Mouse (Mus musculus) limb, embryonic 14.5 days (tissue): ENCODE measurements around the gene Slc39a1. TPM values are rescaled to one million over a fixed set of nuclear protein-coding genes. Genes with fewer than 3 reads are reported as not detected.

Experiments
- ATAC-seq: fragments of 200-750 bp; cut with Nextera tagmentation; 2 replicates; pipeline ENCODE4 v1.8.0; 2017; ENCODE audit warnings: low read depth, moderate number of reproducible peaks, moderate TSS enrichment; ENCODE audit not compliant: low FRiP score
- DNase-seq: peaks from one replicate; pipeline ENCODE4 v3.0.0-alpha.2; 2015; ENCODE audit warnings: low spot score
- H3K27ac ChIP-seq: fragments of 300-500 bp; sonication (generic); replicated peaks from 2 replicates; pipeline ENCODE4 v1.5.1; 2014; ENCODE audit warnings: low read depth, mild to moderate bottlenecking, low read length, moderate library complexity, mixed read lengths
- H3K27me3 ChIP-seq: fragments of 300-500 bp; sonication (generic); 2 replicates; pipeline ENCODE4 v1.6.1; 2014; ENCODE audit warnings: low read length, mixed read lengths; ENCODE audit not compliant: control insufficient read depth, insufficient read depth
- H3K36me3 ChIP-seq: fragments of 300-500 bp; sonication (generic); 2 replicates; pipeline ENCODE4 v1.6.1; 2014; ENCODE audit warnings: mild to moderate bottlenecking, low read length, moderate library complexity, mixed read lengths; ENCODE audit not compliant: control insufficient read depth, insufficient read depth
- H3K4me1 ChIP-seq: fragments of 300-500 bp; sonication (generic); 2 replicates; pipeline ENCODE4 v1.6.1; 2014; ENCODE audit warnings: antibody characterized with exemption, low read length, mixed read lengths; ENCODE audit not compliant: control insufficient read depth, insufficient read depth
- H3K4me2 ChIP-seq: fragments of 300-500 bp; sonication (generic); replicated peaks from 2 replicates; pipeline ENCODE4 v1.6.1; 2014; ENCODE audit warnings: low read depth, mild to moderate bottlenecking, low read length, moderate library complexity; ENCODE audit not compliant: severe bottlenecking
- H3K4me3 ChIP-seq: fragments of 300-500 bp; sonication (generic); replicated peaks from 2 replicates; pipeline ENCODE4 v1.5.1; 2014; ENCODE audit warnings: low read length
- H3K9ac ChIP-seq: fragments of 300-500 bp; sonication (generic); 2 replicates; pipeline ENCODE4 v1.6.1; 2014; ENCODE audit warnings: mild to moderate bottlenecking, low read depth, low read length, moderate library complexity; ENCODE audit not compliant: severe bottlenecking
- H3K9me3 ChIP-seq: fragments of 300-500 bp; sonication (generic); 2 replicates; pipeline ENCODE4 v1.6.1; 2016; ENCODE audit warnings: low read length; ENCODE audit not compliant: control insufficient read depth
- POLR2A ChIP-seq: fragments of 200-500 bp; IDR thresholded peaks from 2 replicates; pipeline ENCODE4 v1.8.0; 2012; ENCODE audit warnings: inconsistent platforms, mild to moderate bottlenecking, moderate library complexity, borderline replicate concordance; ENCODE audit not compliant: insufficient read depth, insufficient read length; ENCODE audit errors: extremely low read depth
- WGBS: fragments of 180-500 bp; shearing (Covaris S2); extraction: QIAGEN DNeasy Blood & Tissue Kit; methylation state at CpG from one replicate; pipeline ENCODE4 v1.1.7; 2014; 5-methylcytosine and 5-hydroxymethylcytosine counted together
- polyA plus RNA-seq, 2 experiments: library from polyadenylated mRNA; depleted of rRNA in 1 of 2; stranded (reverse) in 1 of 2; unstranded in 1 of 2; fragments of >200 nt; fragmentation: Nextera tagmentation in 1 of 2; extraction: Ambion mirVana in 1 of 2; gene quantifications; 2 replicates each; pipeline versions ENCODE4 v1.2.1 to v1.2.3; 2012 to 2014

Slc39a1 gene
- polyA plus RNA-seq, 2 experiments: 56.8 to 104 TPM

DNA sequence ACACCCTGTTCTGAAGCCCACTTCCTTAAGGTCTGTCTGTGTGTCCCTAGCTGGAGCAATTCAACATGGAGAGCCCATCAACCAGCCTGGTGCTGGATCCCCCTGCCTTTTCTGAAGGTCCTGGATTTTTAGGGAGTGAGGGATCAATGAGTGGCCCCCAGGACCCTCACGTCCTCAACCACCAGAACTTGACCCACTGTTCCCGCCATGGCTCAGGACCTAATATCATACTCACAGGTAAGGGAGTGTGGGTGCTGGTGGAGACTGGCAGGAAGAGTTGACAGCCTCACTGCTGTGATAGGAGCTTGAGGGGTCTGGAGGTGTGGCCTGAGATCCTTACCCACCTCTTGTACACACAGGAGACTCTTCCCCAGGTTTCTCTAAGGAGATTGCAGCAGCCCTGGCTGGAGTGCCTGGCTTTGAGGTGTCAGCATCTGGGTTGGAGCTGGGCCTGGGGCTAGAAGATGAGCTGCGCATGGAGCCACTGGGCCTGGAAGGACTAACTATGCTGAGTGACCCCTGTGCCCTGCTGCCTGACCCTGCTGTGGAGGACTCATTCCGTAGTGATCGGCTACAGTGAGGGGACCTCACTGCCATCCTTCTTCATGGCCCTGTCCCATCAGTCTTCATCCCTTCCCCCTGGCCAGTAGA lies 15.3 kb downstream of the Slc39a1 start:
- Histone ChIP-seq H3K4me2 (no peak overlapping the region), H3K27ac (no peak overlapping the region), H3K36me3 (peaks cover 66% of the 10 kb centered on the region), H3K9me3 (no peaks in the 10 kb centered on the region), H3K9ac (no peak overlapping the region), H3K4me3 (no peak overlapping the region), H3K27me3 (no peaks in the 10 kb centered on the region), H3K4me1 (0 out of 2 replicates have a peak, but pooled peaks cover 6% of the 10 kb centered on the region)
- no peak for DNase-seq
- 92% methylated on average over 5 of the region's 5 CpGs for WGBS
- no peak for TF ChIP-seq POLR2A
- no peak for ATAC-seq

GRCm38 (mm10) chr3:90264687-90265033 lies 16.7 kb downstream of the Slc39a1 start:
- 38% methylated on average over 10 of the region's 10 CpGs for WGBS
- Histone ChIP-seq H3K4me3 (peak overlapping the region; percentile 84), H3K4me1 (0 out of 2 replicates have a peak, but pooled peaks cover 6% of the 10 kb centered on the region), H3K36me3 (peaks cover 59% of the 10 kb centered on the region), H3K27me3 (no peaks in the 10 kb centered on the region), H3K9me3 (no peaks in the 10 kb centered on the region), H3K9ac (peak overlapping the region; percentile 82), H3K27ac (peak overlapping the region; percentile 96; the same call in 1 of the 2 replicates), H3K4me2 (peak overlapping the region; percentile 68; the same call in 1 of the 2 replicates)
- no peak for ATAC-seq
- DNase-seq: no peak
- TF ChIP-seq POLR2A: no peak

GRCm38 (mm10) chr3:90265034-90265931 lies 17.3 kb downstream of the Slc39a1 start, which contains the start of gene Dennd4b:
Gene Dennd4b (plus strand): TSS chr3:90265185.
- peak; percentile 88 for DNase-seq
- peak; percentile 89 for ATAC-seq
- Histone ChIP-seq H3K4me3 (peak within 1 kb of the TSS; percentile 84), H3K9ac (peak within 1 kb of the TSS; percentile 82), H3K27ac (peak within 1 kb of the TSS; percentile 96), H3K4me2 (peak within 1 kb of the TSS; percentile 68), H3K36me3 (peaks cover 58% of the 10 kb centered on the region), H3K9me3 (no peaks in the 10 kb centered on the region), H3K27me3 (no peaks in the 10 kb centered on the region), H3K4me1 (0 out of 2 replicates have a peak, but pooled peaks cover 6% of the 10 kb centered on the region)
- under 1% methylated on average over 60 of the region's 87 CpGs for WGBS
- TF ChIP-seq POLR2A: peak; percentile 49; the same call in 1 of the 2 replicates

- ATAC-seq: peak; percentile 45
- no peaks in the 10 kb centered on the region for H3K27me3 ChIP-seq
- peak overlapping the region; percentile 82 for H3K9ac ChIP-seq
- no peaks in the 10 kb centered on the region for H3K9me3 ChIP-seq
- H3K4me2 ChIP-seq: peak overlapping the region; percentile 68
- 0 out of 2 replicates have a peak, but pooled peaks cover 6% of the 10 kb centered on the region for H3K4me1 ChIP-seq
- H3K36me3 ChIP-seq: peaks cover 59% of the 10 kb centered on the region
- 24% methylated on average over 16 of the region's 16 CpGs for WGBS
- H3K27ac ChIP-seq: peak overlapping the region; percentile 96
- peak overlapping the region; percentile 84 for H3K4me3 ChIP-seq
- no peak for TF ChIP-seq POLR2A
- peak; percentile 28 for DNase-seq
Observed at GRCm38 (mm10) chr3:90265932-90266741, 18.2 kb downstream of the Slc39a1 start.
